Mouse (Mus musculus) layer of hippocampus, adult 11-12 months (tissue): ENCODE results near the gene Gm31371.
"Not testable (repeated sequence)": the region's sequence is repeated elsewhere in the genome, so short reads cannot be mapped to it uniquely, and the experiment has no call there.

Experiments used
- DNase-seq: peaks from one replicate; pipeline ENCODE4 v3.0.0; 2022; ENCODE audit warnings: low spot score

Gene Gm31371

DNA sequence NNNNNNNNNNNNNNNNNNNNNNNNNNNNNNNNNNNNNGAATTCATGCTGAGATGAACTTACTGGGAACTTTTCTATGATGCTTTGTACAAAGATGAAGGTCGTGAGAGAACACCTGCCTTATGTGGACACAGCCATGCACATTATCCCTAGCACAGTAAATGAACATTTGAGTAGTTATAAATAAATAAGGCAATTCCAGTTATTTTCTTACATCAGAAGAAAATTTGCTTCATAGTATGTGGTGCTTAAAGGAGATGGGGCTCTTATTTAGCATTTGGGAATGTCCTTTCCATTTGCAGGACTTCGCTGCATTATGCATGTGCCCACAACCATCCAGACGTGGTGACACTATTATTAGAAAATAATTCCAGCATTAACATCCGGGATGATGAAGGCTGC, at the start of gene Gm31371:
Gene Gm31371 (plus strand): TSS at position 301 of the 400 bp plus-strand sequence.
- not testable (repeated sequence) for DNase-seq

- not testable (repeated sequence) for DNase-seq
These were observed 3.3 kb downstream of the Gm31371 start for GRCm38 (mm10) chr8:19906425-19907055.

DNA sequence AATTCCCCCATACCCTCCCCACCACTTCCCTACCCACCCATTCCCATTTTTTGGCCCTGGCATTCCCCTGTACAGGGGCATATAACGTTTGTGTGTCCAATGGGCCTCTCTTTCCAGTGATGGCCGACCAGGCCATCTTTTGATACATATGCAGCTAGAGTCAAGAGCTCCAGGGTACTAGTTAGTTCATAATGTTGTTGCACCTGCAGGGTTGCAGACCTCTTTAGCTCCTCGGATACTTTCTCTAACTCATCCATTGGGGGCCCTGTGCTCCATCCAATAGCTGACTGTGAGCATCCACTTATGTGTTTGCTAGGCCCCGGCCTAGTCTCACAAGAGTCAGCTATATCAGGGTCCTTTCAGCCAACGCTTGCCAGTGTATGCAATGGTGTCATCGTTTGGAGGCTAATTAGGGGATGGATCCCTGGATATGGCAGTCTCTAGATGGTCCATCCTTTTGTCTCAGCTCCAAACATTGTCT, 5.7 kb downstream of the Gm31371 start:
- DNase-seq: not testable (repeated sequence)

GRCm38 (mm10) chr8:19919086-19919485, 15.9 kb downstream of the Gm31371 start:
- DNase-seq: not testable (repeated sequence)

DNA sequence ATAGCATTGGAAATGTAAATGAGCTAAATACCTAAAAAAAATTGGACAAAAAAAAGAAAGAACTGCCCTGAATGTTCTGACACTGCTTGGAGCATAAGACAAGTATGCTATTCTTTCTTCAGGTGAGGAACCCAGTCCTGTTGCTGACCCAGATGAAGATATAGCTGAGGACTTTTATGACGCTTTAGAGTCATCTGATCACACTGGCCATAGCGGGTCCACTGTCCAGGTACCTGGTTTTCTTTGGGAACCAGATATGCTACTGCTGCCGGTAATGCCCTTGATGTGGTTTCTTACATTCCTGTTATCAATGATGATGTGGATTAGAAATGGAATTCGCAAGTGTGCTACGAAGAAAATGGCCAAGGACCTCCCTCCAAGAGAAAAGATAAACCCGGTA, 31.1 kb downstream of the Gm31371 start:
- DNase-seq: not testable (repeated sequence)

DNA sequence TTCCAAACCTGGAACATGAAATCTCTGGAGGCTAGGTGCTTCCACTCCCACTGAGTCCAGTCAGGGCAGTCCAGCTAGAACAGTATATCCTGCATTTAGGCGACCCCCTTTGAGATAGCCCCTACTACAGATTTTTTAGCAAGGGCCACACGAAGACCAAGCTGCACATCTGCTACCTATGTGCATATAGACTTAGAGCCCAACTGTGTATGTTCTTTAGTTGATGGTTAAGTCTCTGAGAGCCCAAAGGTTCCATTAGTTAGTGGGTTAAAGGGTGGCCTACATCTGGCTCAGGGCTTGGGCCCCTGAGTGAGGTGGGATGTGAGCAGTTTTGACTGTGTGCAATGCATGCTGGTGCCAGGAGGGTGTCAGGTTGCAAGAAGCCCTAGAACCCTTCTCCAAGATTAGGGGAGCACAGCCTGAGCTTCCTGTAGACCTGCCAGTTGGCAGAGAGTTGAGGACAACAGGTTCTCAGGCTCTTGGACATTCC, 32.4 kb downstream of the Gm31371 start:
- not testable (repeated sequence) for DNase-seq

- DNase-seq: no peak
These were observed 57.7 kb downstream of the Gm31371 start for GRCm38 (mm10) chr8:19960935-19961334.

DNA sequence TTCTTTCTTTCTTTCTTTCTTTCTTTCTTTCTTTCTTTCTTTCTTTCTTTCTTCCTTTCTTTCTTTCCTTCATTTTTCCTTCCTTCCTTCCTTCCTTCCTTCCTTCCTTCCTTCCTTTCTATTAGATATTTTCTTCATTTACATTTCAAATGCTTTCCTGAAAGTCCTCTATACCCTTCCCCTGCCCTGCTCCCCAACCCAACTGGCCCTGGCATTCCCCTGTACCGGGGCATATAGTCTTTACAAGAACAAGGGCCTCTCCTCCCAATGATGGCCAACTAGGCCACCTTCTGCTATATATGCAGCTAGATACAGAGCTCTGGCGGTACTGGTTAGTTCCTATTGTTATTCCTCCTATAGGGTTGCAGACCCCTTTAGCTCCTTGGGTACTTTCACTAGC, 60.6 kb downstream of the Gm31371 start:
- not testable (repeated sequence) for DNase-seq

DNA sequence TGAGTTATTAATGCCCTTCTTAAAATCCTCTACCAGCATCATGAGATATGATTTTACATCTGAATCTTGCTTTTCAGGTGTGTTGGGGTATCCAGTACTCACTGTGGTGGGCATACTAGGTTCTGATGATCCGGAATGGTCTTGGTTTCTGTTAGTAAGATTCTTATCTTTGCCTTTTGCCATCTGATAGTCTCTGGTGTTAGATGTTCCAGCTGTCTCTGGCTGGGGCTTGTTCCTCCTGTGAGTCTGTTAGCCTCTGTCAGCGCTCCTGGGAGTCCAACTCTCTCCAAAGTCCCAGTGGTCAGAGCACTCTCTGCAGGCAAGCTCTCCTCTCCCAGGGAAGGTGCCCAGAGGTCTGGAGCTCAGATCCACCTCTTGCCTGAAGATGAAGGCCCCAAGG, 65.0 kb downstream of the Gm31371 start:
- peak; percentile 15 for DNase-seq

- not testable (repeated sequence) for DNase-seq
These were observed 72.0 kb downstream of the Gm31371 start for GRCm38 (mm10) chr8:19975237-19975636.
